Mouse (Mus musculus): ENCODE measurements at regions not wholly inside any gene's neighbourhood (a gene's known extent, or its start where the extent isn't known, plus 50 kb on each side); places are given as distances from the start of the nearest gene placed in this dataset.
A peak's percentile ranks its signal among the peaks of the same experiment; 100 is the strongest.
"Not testable (repeated sequence)": the region's sequence is repeated elsewhere in the genome, so short reads cannot be mapped to it uniquely, and the experiment has no call there.

DNA sequence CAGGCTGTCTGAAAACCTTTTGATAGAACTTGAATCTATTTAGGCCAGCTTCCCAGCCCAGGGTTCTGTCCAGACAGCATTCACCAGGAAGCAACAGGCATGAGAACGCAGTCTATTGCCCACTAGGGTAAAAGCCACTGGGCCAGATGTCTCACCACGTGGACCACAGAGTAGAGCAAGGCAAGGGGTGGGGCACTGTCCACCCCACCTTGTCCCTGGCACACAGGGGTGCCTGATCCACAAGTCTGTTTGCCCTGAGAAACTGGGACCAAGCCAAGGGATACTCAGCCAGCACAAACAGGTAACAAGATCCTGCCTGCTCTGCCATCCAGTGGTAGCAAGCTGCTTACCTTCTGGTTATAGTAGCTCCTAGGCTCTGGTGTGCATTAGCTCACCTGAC is 1006.3 kb downstream of the 4930447A16Rik start:
- H3K4me2 ChIP-seq (ENCODE audit: low read depth, low read length): no peak overlapping the region
- H3K9ac ChIP-seq (replicated peaks; ENCODE audit: low read length): no peak overlapping the region
- DNase-seq (ENCODE audit: low spot score) (no peak), ATAC-seq (no peak)
- H3K27me3 ChIP-seq (ENCODE audit: insufficient read depth, low read length): no peaks in the 10 kb centered on the region
- H3K27ac ChIP-seq: no peak overlapping the region
- H3K4me3 ChIP-seq (ENCODE audit: low read length): no peak overlapping the region
- 49% methylated on average over 2 of the region's 2 CpGs for WGBS
- TF ChIP-seq CTCF (IDR thresholded peaks at IDR 0.05; ENCODE audit: low read depth): peak; percentile 27
- H3K9me3 ChIP-seq (ENCODE audit: low read length): no peaks in the 10 kb centered on the region
- no peaks in the 10 kb centered on the region for H3K36me3 ChIP-seq (ENCODE audit: insufficient read depth, low read length)
- no peaks in the 10 kb centered on the region for H3K4me1 ChIP-seq (ENCODE audit: insufficient read depth, low read length)

DNA sequence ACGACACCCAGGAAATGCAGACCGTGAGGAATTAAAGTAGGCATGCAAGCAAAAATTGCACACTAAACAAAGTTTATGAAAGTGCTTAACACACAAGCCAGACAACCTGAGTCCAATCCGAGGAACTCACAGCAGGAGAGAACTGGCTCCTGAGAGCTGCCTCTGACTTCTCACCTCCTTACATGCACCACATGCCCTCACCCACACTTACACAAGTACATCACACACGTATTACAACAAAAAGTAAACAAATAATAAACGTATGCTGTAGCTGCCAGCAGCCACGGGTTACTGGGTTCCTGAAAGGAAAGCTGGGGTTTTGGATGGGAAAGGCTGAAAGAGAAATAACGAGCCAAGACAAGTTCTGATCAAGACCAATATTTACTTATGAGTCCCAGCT is 1008.0 kb downstream of the 4930447A16Rik start:
- 82% methylated on average over 7 of the region's 7 CpGs for WGBS
- TF ChIP-seq CTCF (IDR thresholded peaks at IDR 0.05; ENCODE audit: low read depth): no peak
- no peaks in the 10 kb centered on the region for H3K27me3 ChIP-seq (ENCODE audit: insufficient read depth, low read length)
- H3K4me1 ChIP-seq (ENCODE audit: insufficient read depth, low read length): no peaks in the 10 kb centered on the region
- H3K27ac ChIP-seq: no peak overlapping the region
- H3K36me3 ChIP-seq (ENCODE audit: insufficient read depth, low read length): no peaks in the 10 kb centered on the region
- H3K4me3 ChIP-seq (ENCODE audit: low read length): no peak overlapping the region
- ATAC-seq (no peak), DNase-seq (ENCODE audit: low spot score) (no peak)
- H3K9me3 ChIP-seq (ENCODE audit: low read length): no peaks in the 10 kb centered on the region
- no peak overlapping the region for H3K9ac ChIP-seq (replicated peaks; ENCODE audit: low read length)
- H3K4me2 ChIP-seq (ENCODE audit: low read depth, low read length): no peak overlapping the region

DNA sequence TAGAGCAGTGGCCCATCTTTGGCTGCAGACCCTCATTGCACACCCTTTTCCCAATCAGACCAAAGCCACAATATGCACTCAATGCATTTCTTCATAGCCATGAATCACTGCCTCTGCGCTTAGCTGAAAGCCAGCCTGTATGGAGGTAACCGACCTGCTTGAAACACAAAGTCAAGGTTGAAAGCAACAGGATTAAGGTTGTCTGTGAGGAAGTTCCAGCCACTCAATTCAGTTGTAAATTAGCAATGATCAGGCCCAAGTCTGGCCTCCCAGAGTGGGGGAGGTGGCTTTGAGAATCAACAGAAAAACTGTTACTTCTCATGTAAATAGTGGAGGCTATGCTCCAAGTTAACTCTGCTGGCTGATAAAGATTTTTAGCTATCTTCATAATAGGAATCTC is 1008.9 kb downstream of the 4930447A16Rik start:
- DNase-seq (ENCODE audit: low spot score); H3K27ac ChIP-seq; H3K36me3 ChIP-seq (ENCODE audit: insufficient read depth, low read length); ATAC-seq; H3K9me3 ChIP-seq (ENCODE audit: low read length); H3K4me2 ChIP-seq (ENCODE audit: low read depth, low read length); H3K9ac ChIP-seq (replicated peaks; ENCODE audit: low read length); H3K27me3 ChIP-seq (ENCODE audit: insufficient read depth, low read length); H3K4me3 ChIP-seq (ENCODE audit: low read length); H3K4me1 ChIP-seq (ENCODE audit: insufficient read depth, low read length): not testable (repeated sequence)
- 92% methylated on average over 2 of the region's 2 CpGs for WGBS
